Mouse (Mus musculus): Measurements from ENCODE around the gene Chchd1. TPM values are rescaled to one million over a fixed set of nuclear protein-coding genes. Genes with fewer than 3 reads are reported as not detected.

Gene Chchd1
- polyA plus RNA-seq, 2 experiments: 131 to 202 TPM

DNA sequence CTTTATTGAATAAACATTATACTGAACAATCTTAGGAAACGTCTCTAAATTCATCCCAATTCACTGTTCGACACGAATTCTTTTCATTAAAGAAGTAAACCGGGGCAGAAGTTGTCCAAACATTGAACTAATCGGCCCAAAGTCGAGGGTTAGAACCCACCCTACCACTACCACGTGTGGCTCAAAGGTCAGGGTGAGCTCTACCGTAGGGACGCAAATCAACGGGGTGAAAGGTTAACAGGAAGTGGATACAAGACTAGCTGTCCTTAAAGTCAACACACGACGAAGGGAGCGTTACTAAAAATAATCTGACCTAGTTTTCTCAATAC lies 29.1 kb upstream of the Chchd1 start:
- peak; percentile 36 for ATAC-seq (ENCODE audit: low FRiP score, low read depth)
- Histone ChIP-seq H3K9me3 (ENCODE audit: control insufficient read depth, low read length) (no peaks in the 10 kb centered on the region), H3K27ac (replicated peaks; ENCODE audit: low read depth, low read length) (peak overlapping the region; percentile 93), H3K9ac (ENCODE audit: low read depth, low read length, severe bottlenecking) (peak overlapping the region; percentile 53; the same call in 1 of the 2 replicates), H3K4me3 (replicated peaks; ENCODE audit: low read length) (peak overlapping the region; percentile 81), H3K27me3 (ENCODE audit: control insufficient read depth, insufficient read depth, low read length) (no peaks in the 10 kb centered on the region), H3K4me1 (ENCODE audit: control insufficient read depth, insufficient read depth, low read length) (peaks cover 12% of the 10 kb centered on the region), H3K4me2 (replicated peaks; ENCODE audit: low read depth, low read length, severe bottlenecking) (peak overlapping the region; percentile 86), H3K36me3 (ENCODE audit: control insufficient read depth, insufficient read depth, low read length) (peaks cover 31% of the 10 kb centered on the region)
- no peak for TF ChIP-seq POLR2A (IDR thresholded peaks at IDR 0.05; ENCODE audit: borderline replicate concordance, extremely low read depth, insufficient read depth, insufficient read length)
- 10% methylated on average over 13 of the region's 13 CpGs for WGBS
- DNase-seq (ENCODE audit: low spot score): no peak

DNA sequence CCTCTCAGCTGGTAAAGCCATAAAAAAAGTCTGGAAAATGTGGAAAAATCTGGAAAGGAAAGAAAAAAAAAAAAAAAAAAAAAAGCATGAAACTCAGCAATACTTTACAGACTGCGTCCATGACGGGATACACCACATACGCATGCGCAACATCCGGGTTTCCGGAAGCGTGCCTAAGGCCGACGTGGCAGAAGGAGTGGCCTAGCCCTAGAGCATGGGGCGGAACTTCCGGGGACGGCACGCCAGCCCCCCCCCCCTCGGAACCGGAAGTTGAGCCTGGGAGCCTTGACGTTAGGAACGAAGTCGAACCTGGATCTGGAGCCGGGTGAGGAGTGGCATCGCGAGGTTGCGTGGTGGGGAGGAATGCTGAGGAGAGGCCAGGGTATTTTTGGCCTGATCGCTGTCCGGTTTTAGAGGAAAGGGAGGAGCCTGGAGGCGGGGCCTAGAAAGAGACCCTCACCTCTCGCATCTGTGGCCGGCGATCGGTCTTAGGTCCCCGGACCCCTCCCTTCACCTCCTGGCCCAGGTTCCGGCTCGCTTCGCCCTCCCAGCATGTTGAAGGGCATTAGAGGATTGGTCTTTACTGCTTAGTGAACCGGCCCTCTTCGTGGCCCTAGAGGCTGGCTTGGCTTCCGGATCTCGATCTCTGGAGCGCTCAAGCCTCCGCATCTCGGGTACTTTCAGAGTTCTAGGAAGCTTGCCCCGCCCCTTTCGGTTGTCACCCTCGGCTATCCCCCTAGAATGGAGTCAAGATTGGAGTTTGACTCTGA lies 28.6 kb upstream of the Chchd1 start, which contains the start of gene Sec24c:
Sec24c (plus strand) TSS at position 245 of the 770 bp plus-strand sequence.
- no peak for TF ChIP-seq POLR2A (IDR thresholded peaks at IDR 0.05; ENCODE audit: borderline replicate concordance, extremely low read depth, insufficient read depth, insufficient read length)
- Histone ChIP-seq H3K9ac (ENCODE audit: low read depth, low read length, severe bottlenecking) (peak within 1 kb of the TSS; percentile 71), H3K9me3 (ENCODE audit: control insufficient read depth, low read length) (no peaks in the 10 kb centered on the region), H3K4me1 (ENCODE audit: control insufficient read depth, insufficient read depth, low read length) (peaks cover 12% of the 10 kb centered on the region), H3K4me3 (replicated peaks; ENCODE audit: low read length) (peak within 1 kb of the TSS; percentile 81), H3K27ac (replicated peaks; ENCODE audit: low read depth, low read length) (peak within 1 kb of the TSS; percentile 93), H3K36me3 (ENCODE audit: control insufficient read depth, insufficient read depth, low read length) (peaks cover 36% of the 10 kb centered on the region), H3K4me2 (replicated peaks; ENCODE audit: low read depth, low read length, severe bottlenecking) (peak within 1 kb of the TSS; percentile 86), H3K27me3 (ENCODE audit: control insufficient read depth, insufficient read depth, low read length) (no peaks in the 10 kb centered on the region)
- DNase-seq (ENCODE audit: low spot score): peak; percentile 99
- WGBS: 3% methylated on average over 43 of the region's 43 CpGs
- ATAC-seq (ENCODE audit: low FRiP score, low read depth): peak; percentile 97

DNA sequence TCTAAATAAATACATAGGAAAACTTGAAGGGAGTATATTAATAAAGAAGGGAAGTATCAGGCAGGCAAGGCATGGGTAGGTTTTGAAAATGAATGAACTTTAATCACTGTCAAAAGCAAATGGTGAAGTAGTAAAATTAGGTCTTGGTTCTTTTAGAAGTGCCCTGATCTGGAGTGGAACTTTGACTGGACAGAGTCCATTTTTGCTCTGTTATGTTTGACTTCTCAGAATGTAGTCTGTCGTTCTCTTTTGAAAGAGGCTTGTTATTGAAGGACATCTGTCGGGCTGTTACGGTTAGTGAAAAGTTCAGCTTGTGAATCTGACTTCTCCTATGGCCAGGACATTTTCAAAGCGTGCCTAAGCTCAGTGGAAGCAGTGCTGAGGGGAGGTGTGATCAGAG lies 24.9 kb upstream of the Chchd1 start:
- no peak for TF ChIP-seq POLR2A (IDR thresholded peaks at IDR 0.05; ENCODE audit: borderline replicate concordance, extremely low read depth, insufficient read depth, insufficient read length)
- H3K4me3 ChIP-seq (replicated peaks; ENCODE audit: low read length): no peak overlapping the region
- ATAC-seq (ENCODE audit: low FRiP score, low read depth) (no peak), DNase-seq (ENCODE audit: low spot score) (no peak)
- peaks cover 72% of the 10 kb centered on the region for H3K36me3 ChIP-seq (ENCODE audit: control insufficient read depth, insufficient read depth, low read length)
- H3K27ac ChIP-seq (replicated peaks; ENCODE audit: low read depth, low read length): no peak overlapping the region
- WGBS: 92% methylated on average over 4 of the region's 4 CpGs
- no peaks in the 10 kb centered on the region for H3K27me3 ChIP-seq (ENCODE audit: control insufficient read depth, insufficient read depth, low read length)
- H3K4me1 ChIP-seq (ENCODE audit: control insufficient read depth, insufficient read depth, low read length): peaks cover 12% of the 10 kb centered on the region
- H3K9me3 ChIP-seq (ENCODE audit: control insufficient read depth, low read length): no peaks in the 10 kb centered on the region
- no peak overlapping the region for H3K4me2 ChIP-seq (replicated peaks; ENCODE audit: low read depth, low read length, severe bottlenecking)
- no peak overlapping the region for H3K9ac ChIP-seq (ENCODE audit: low read depth, low read length, severe bottlenecking)

DNA sequence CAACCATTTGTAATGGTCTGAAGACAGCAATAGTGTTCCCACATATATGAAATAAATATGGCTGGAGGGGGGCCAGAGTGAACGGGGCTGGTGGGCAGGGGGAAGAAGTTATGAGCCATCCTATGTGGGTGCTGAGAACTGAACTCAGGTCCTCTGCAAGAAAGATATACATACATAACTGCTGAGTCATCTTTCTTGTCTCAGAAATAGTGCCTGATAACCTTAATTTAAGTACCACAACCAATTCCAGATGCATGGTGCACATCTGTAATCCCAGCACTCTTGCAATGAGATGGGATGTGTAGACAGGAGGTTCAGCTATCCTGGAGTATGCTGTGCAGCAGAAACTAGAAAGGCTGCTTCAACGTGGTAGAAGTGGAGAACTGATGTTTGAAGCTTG lies 21.1 kb upstream of the Chchd1 start:
- no peak overlapping the region for H3K27ac ChIP-seq (replicated peaks; ENCODE audit: low read depth, low read length)
- H3K9ac ChIP-seq (ENCODE audit: low read depth, low read length, severe bottlenecking): no peak overlapping the region
- H3K4me1 ChIP-seq (ENCODE audit: control insufficient read depth, insufficient read depth, low read length): no peaks in the 10 kb centered on the region
- DNase-seq (ENCODE audit: low spot score) (no peak), ATAC-seq (ENCODE audit: low FRiP score, low read depth) (no peak)
- no peak overlapping the region for H3K4me3 ChIP-seq (replicated peaks; ENCODE audit: low read length)
- no peaks in the 10 kb centered on the region for H3K27me3 ChIP-seq (ENCODE audit: control insufficient read depth, insufficient read depth, low read length)
- WGBS: 79% methylated on average over 2 of the region's 2 CpGs
- H3K36me3 ChIP-seq (ENCODE audit: control insufficient read depth, insufficient read depth, low read length): peaks cover 99% of the 10 kb centered on the region
- no peak for TF ChIP-seq POLR2A (IDR thresholded peaks at IDR 0.05; ENCODE audit: borderline replicate concordance, extremely low read depth, insufficient read depth, insufficient read length)
- H3K9me3 ChIP-seq (ENCODE audit: control insufficient read depth, low read length): no peaks in the 10 kb centered on the region
- H3K4me2 ChIP-seq (replicated peaks; ENCODE audit: low read depth, low read length, severe bottlenecking): no peak overlapping the region

DNA sequence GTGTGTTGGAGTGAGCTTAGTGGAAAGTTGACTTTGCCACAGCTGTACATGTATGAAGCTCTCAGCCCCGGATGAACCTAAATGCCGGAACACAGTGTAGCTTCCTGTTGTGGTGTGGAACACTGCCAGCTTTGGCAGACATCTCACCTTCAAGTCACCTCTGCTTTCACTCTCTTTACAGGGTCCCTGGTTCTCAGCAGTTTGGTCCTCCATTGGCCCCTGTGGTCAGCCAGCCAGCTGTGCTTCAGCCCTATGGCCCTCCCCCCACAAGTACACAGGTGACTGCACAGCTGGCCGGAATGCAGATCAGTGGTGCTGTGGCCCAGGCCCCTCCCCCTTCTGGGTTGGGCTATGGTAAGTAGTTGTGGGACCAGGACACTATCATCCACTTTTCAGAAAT lies 20.3 kb upstream of the Chchd1 start:
- no peak overlapping the region for H3K4me2 ChIP-seq (replicated peaks; ENCODE audit: low read depth, low read length, severe bottlenecking)
- no peak for TF ChIP-seq POLR2A (IDR thresholded peaks at IDR 0.05; ENCODE audit: borderline replicate concordance, extremely low read depth, insufficient read depth, insufficient read length)
- no peaks in the 10 kb centered on the region for H3K4me1 ChIP-seq (ENCODE audit: control insufficient read depth, insufficient read depth, low read length)
- no peak overlapping the region for H3K4me3 ChIP-seq (replicated peaks; ENCODE audit: low read length)
- H3K9ac ChIP-seq (ENCODE audit: low read depth, low read length, severe bottlenecking): no peak overlapping the region
- H3K36me3 ChIP-seq (ENCODE audit: control insufficient read depth, insufficient read depth, low read length): peaks cover 99% of the 10 kb centered on the region
- no peak for ATAC-seq (ENCODE audit: low FRiP score, low read depth)
- no peak for DNase-seq (ENCODE audit: low spot score)
- no peaks in the 10 kb centered on the region for H3K9me3 ChIP-seq (ENCODE audit: control insufficient read depth, low read length)
- WGBS: 76% methylated on average over 3 of the region's 3 CpGs
- no peak overlapping the region for H3K27ac ChIP-seq (replicated peaks; ENCODE audit: low read depth, low read length)
- H3K27me3 ChIP-seq (ENCODE audit: control insufficient read depth, insufficient read depth, low read length): no peaks in the 10 kb centered on the region
